Mouse (Mus musculus) lung, postnatal 0 days (tissue): ENCODE measurements around the gene Smco4. TPM values are rescaled to one million over a fixed set of nuclear protein-coding genes. Genes with fewer than 3 reads are reported as not detected.

Experiments used
- ATAC-seq: fragments of 200-750 bp; cut with Nextera tagmentation; 2 replicates; pipeline ENCODE4 v1.8.0; 2017; ENCODE audit warnings: moderate library complexity
- DNase-seq: peaks from one replicate; pipeline ENCODE4 v3.0.0-alpha.2; 2016; ENCODE audit warnings: low spot score
- H3K27ac ChIP-seq: fragments of 300-500 bp; sonication (generic); 2 replicates; pipeline ENCODE4 v1.5.1; 2014; ENCODE audit warnings: antibody characterized with exemption, mild to moderate bottlenecking, low read length, mixed read lengths
- H3K27me3 ChIP-seq: fragments of 300-500 bp; sonication (generic); replicated peaks from 2 replicates; pipeline ENCODE4 v1.6.1; 2014; ENCODE audit warnings: low read length, mixed read lengths; ENCODE audit not compliant: insufficient read depth
- H3K36me3 ChIP-seq: fragments of 300-500 bp; sonication (generic); 2 replicates; pipeline ENCODE4 v1.6.1; 2014; ENCODE audit warnings: low read length, mixed read lengths; ENCODE audit not compliant: insufficient read depth
- H3K4me1 ChIP-seq: fragments of 300-500 bp; sonication (generic); 2 replicates; pipeline ENCODE4 v1.6.1; 2014; ENCODE audit warnings: antibody characterized with exemption, low read depth, low read length, mixed read lengths; ENCODE audit not compliant: insufficient read depth
- H3K4me2 ChIP-seq: fragments of 300-500 bp; sonication (generic); replicated peaks from 2 replicates; pipeline ENCODE4 v1.6.1; 2014; ENCODE audit warnings: low read depth, mild to moderate bottlenecking, low read length, moderate library complexity, mixed read lengths
- H3K4me3 ChIP-seq: fragments of 300-500 bp; sonication (generic); 2 replicates; pipeline ENCODE4 v1.5.1; 2014; ENCODE audit warnings: low read depth, low read length
- H3K9ac ChIP-seq: fragments of 300-500 bp; sonication (generic); replicated peaks from 2 replicates; pipeline ENCODE4 v1.6.1; 2014; ENCODE audit warnings: low read depth, mild to moderate bottlenecking
- H3K9me3 ChIP-seq: fragments of 300-500 bp; sonication (generic); 2 replicates; pipeline ENCODE4 v1.6.1; 2016; ENCODE audit warnings: low read length, mixed read lengths
- CTCF ChIP-seq: IDR thresholded peaks from 2 replicates; pipeline ENCODE4 v1.5.1; 2016; ENCODE audit warnings: antibody characterized with exemption, mild to moderate bottlenecking
- EP300 ChIP-seq: IDR thresholded peaks from 2 replicates; pipeline ENCODE4 v1.6.1; 2016; ENCODE audit warnings: antibody characterized with exemption, mild to moderate bottlenecking, control low read depth
- WGBS: fragments of 180-500 bp; shearing (Covaris S2); extraction: QIAGEN DNeasy Blood & Tissue Kit; methylation state at CpG from one replicate; pipeline ENCODE4 v1.1.7; 2014; 5-methylcytosine and 5-hydroxymethylcytosine counted together
- polyA plus RNA-seq: library from polyadenylated mRNA; unstranded; fragments of >200 nt; fragmentation: Nextera tagmentation; extraction: Ambion mirVana; gene quantifications from 2 replicates; pipeline ENCODE4 v1.2.1, GENCODE M21; 2015

Smco4 gene
- polyA plus RNA-seq, 1 experiment from 2014 or later: 3.8 TPM

DNA sequence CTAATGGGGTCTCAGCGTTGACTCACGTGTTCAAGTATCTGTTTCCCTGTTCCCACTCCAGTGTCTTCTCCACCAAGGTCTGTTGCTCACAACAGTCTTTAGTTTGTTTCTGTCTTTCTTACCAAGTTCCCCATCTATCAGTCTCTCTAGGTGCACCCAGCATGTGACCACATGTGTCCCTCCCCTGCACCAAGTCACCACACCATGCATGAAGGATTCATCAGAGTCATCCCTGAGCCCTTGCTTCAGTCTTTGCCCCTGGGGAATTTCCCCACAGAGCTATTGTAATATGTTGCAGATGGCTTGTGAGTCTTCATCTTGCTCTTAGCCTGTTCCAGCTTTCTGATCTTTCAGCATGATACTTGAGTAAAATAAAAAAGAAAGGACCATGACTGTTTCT, 40.9 kb downstream of the Smco4 start:
- no peak for ATAC-seq
- H3K27me3 ChIP-seq: no peaks in the 10 kb centered on the region
- H3K27ac ChIP-seq: no peak overlapping the region
- no peak overlapping the region for H3K4me3 ChIP-seq
- H3K9me3 ChIP-seq: no peaks in the 10 kb centered on the region
- peaks cover 12% of the 10 kb centered on the region; the same call in 1 of the 2 replicates for H3K4me1 ChIP-seq
- H3K9ac ChIP-seq: no peak overlapping the region
- no peak for DNase-seq
- H3K4me2 ChIP-seq: no peak overlapping the region
- 93% methylated on average over 2 of the region's 2 CpGs for WGBS
- no peaks in the 10 kb centered on the region for H3K36me3 ChIP-seq
- TF ChIP-seq CTCF: no peak
- TF ChIP-seq EP300: no peak

GRCm38 (mm10) chr9:15535418-15535817, 42.2 kb downstream of the Smco4 start:
- peak; percentile 36 for DNase-seq
- ATAC-seq: peak; percentile 47
- 27% methylated on average over 5 of the region's 5 CpGs for WGBS
- H3K4me1 ChIP-seq: peaks cover 6% of the 10 kb centered on the region; the same call in 1 of the 2 replicates
- no peak overlapping the region for H3K9ac ChIP-seq
- TF ChIP-seq CTCF (no peak), EP300 (peak; percentile 14; the same call in 1 of the 2 replicates)
- H3K36me3 ChIP-seq: no peaks in the 10 kb centered on the region
- H3K27me3 ChIP-seq: no peaks in the 10 kb centered on the region
- H3K4me2 ChIP-seq: no peak overlapping the region
- H3K27ac ChIP-seq: peak overlapping the region; percentile 40; the same call in 1 of the 2 replicates
- no peaks in the 10 kb centered on the region for H3K9me3 ChIP-seq
- no peak overlapping the region for H3K4me3 ChIP-seq

DNA sequence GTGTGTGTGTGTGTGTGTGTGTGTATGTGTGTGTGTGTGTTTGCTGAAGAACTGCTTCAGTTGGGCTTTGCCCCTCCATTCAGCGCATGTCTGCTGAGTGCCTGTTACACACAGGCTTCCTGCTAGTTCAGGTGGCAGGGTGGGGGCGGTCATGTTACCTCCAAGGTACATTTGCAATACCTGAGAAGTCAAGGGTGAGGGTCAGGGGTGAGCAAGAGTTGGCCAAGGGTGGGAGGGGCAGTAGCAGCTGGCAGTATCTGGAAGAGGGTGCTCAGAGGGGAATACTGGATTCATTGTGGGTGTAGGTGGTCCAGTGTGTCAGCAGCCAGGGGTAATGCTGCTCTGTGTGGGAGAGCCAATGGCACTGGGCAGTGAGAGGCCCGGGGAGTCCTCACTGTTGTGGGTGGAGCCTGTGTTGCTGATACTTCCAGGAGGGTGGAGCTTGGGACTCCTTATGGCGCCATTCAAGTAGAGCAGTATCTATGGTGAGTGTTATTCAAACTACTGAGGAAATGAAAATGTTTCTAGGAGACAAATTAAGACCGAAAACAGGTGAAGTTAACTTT, 43.7 kb downstream of the Smco4 start:
- WGBS: 60% methylated on average over 5 of the region's 5 CpGs
- TF ChIP-seq CTCF: no peak
- TF ChIP-seq EP300: no peak
- no peak overlapping the region for H3K27ac ChIP-seq

GRCm38 (mm10) chr9:15537455-15538048, 44.3 kb downstream of the Smco4 start:
- Histone ChIP-seq H3K4me2 (no peak overlapping the region), H3K9ac (no peak overlapping the region), H3K36me3 (no peaks in the 10 kb centered on the region), H3K9me3 (no peaks in the 10 kb centered on the region), H3K4me1 (peaks cover 13% of the 10 kb centered on the region; the same call in 1 of the 2 replicates), H3K27ac (no peak overlapping the region), H3K4me3 (no peak overlapping the region), H3K27me3 (no peaks in the 10 kb centered on the region)
- WGBS: 98% methylated on average over 3 of the region's 3 CpGs
- DNase-seq (no peak), ATAC-seq (no peak)
- TF ChIP-seq CTCF: peak; percentile 39
- no peak for TF ChIP-seq EP300

More for the DNA sequence above, 43.7 kb downstream of the Smco4 start:
- Histone ChIP-seq H3K9me3 (no peaks in the 10 kb centered on the region), H3K9ac (no peak overlapping the region), H3K27me3 (no peaks in the 10 kb centered on the region), H3K4me2 (no peak overlapping the region), H3K36me3 (no peaks in the 10 kb centered on the region), H3K4me3 (no peak overlapping the region), H3K4me1 (peaks cover 8% of the 10 kb centered on the region; the same call in 1 of the 2 replicates)
- DNase-seq (peak; percentile 27), ATAC-seq (peak; percentile 39; the same call in 1 of the 2 replicates)

- no peak overlapping the region for H3K9ac ChIP-seq
- WGBS: 68% methylated on average over 8 of the region's 8 CpGs
- TF ChIP-seq CTCF (no peak), EP300 (no peak)
- DNase-seq (peak; percentile 34), ATAC-seq (peak; percentile 30; the same call in 1 of the 2 replicates)
- no peak overlapping the region for H3K4me3 ChIP-seq
- no peaks in the 10 kb centered on the region for H3K9me3 ChIP-seq
- peaks cover 13% of the 10 kb centered on the region; the same call in 1 of the 2 replicates for H3K4me1 ChIP-seq
- H3K4me2 ChIP-seq: no peak overlapping the region
- no peak overlapping the region for H3K27ac ChIP-seq
- no peaks in the 10 kb centered on the region for H3K27me3 ChIP-seq
- H3K36me3 ChIP-seq: no peaks in the 10 kb centered on the region
Measured at GRCm38 (mm10) chr9:15538979-15539533, 45.8 kb downstream of the Smco4 start.

DNA sequence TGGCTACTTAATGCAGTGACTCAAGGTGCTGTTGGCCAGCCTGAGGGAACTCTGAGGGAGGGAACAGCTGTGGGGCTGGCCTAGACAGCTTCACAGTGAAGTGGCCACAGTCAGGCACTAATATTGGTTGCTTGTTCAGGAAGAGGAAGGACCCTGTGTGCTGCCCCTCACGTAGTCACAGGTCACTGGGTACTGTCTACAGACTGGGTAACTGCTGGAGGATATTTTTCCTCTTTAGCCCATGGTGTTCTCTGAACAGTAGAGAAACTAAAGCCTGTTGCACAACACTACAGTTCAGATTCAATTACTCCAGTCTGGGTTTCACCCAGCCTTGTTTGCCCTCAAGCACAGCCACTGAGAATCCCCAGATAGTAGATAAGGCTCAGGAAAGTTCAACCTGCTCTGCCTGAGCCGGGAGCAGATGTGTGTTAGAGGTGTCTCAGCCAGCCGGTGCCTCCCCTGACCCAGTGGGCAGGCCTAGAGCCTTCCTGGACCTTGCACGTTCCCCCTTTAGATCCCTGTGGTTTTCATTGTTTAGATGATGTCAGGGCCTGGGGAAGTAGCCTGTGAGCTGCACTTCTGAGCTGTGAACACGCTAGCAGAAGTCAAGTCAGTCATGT, 48.6 kb downstream of the Smco4 start:
- ATAC-seq: peak; percentile 69
- Histone ChIP-seq H3K9ac (no peak overlapping the region), H3K27ac (peak overlapping the region; percentile 59), H3K36me3 (no peaks in the 10 kb centered on the region), H3K9me3 (no peaks in the 10 kb centered on the region), H3K27me3 (no peaks in the 10 kb centered on the region), H3K4me1 (peaks cover 8% of the 10 kb centered on the region; the same call in 1 of the 2 replicates), H3K4me3 (no peak overlapping the region), H3K4me2 (no peak overlapping the region)
- TF ChIP-seq CTCF: no peak
- TF ChIP-seq EP300: no peak
- 27% methylated on average over 5 of the region's 5 CpGs for WGBS
- DNase-seq: peak; percentile 33
